Mouse (Mus musculus) ES-E14 (cell line): ENCODE results near the gene Isca1.

Experiments used
- HCFC1 ChIP-seq: IDR thresholded peaks from 2 replicates; pipeline ENCODE4 v1.6.1; 2012; ENCODE audit warnings: low read length, inconsistent platforms, borderline replicate concordance; ENCODE audit not compliant: insufficient read depth
- ZC3H11A ChIP-seq: IDR thresholded peaks from 2 replicates; pipeline ENCODE4 v1.6.1; 2012; ENCODE audit warnings: low read depth, mild to moderate bottlenecking, inconsistent platforms, low read length, borderline replicate concordance
- ZNF384 ChIP-seq: IDR thresholded peaks from 2 replicates; pipeline ENCODE4 v1.6.1; 2012; ENCODE audit warnings: low read depth, low read length, inconsistent platforms

DNA sequence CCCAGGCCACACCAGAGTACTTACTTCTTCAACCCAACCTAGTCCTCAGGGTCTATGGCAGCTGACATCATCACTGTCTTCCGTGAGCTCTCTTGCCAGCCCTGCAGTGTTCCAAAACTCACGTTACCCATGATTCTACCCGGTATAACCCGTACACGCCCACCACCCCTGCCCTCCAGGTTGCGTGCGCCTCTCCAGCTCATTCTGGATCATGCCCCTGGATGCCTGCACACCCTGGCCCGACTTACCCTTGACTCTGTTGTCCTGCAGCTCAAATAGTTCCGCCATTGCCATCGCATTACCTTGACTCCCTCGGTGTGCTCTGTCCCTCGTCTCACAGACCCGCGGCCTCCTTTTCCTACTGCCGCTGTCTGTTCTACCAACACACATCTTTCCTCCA lies 59.4 kb downstream of the Isca1 start, which contains the start of gene Spata31d1a:
- TF ChIP-seq HCFC1 = no peak
- TF ChIP-seq ZNF384 = no peak
- TF ChIP-seq ZC3H11A = no peak
